Mouse (Mus musculus) intestine, embryonic 16.5 days (tissue): ENCODE data around the gene Snai1. TPM values are rescaled to one million over a fixed set of nuclear protein-coding genes. Genes with fewer than 3 reads are reported as not detected.

Experiments
- ATAC-seq: fragments of 200-750 bp; cut with Nextera tagmentation; 2 replicates; pipeline ENCODE4 v1.8.0; 2017; ENCODE audit warnings: moderate TSS enrichment, moderate library complexity
- H3K27ac ChIP-seq: fragments of 300-500 bp; sonication (generic); 2 replicates; pipeline ENCODE4 v1.5.1; 2014; ENCODE audit warnings: mild to moderate bottlenecking, low read length
- H3K27me3 ChIP-seq: fragments of 300-500 bp; sonication (generic); replicated peaks from 2 replicates; pipeline ENCODE4 v1.6.1; 2014; ENCODE audit warnings: low read length, control low read depth, mixed read lengths; ENCODE audit not compliant: control insufficient read depth, insufficient read depth
- H3K36me3 ChIP-seq: fragments of 300-500 bp; sonication (generic); 2 replicates; pipeline ENCODE4 v1.6.1; 2014; ENCODE audit warnings: low read length, control low read depth; ENCODE audit not compliant: control insufficient read depth, insufficient read depth
- H3K4me1 ChIP-seq: fragments of 300-500 bp; sonication (generic); 2 replicates; pipeline ENCODE4 v1.6.1; 2014; ENCODE audit warnings: low read length, control low read depth, mixed read lengths; ENCODE audit not compliant: control insufficient read depth, insufficient read depth
- H3K4me2 ChIP-seq: fragments of 300-500 bp; sonication (generic); 2 replicates; pipeline ENCODE4 v1.6.1; 2014; ENCODE audit warnings: low read depth, low read length, control low read depth
- H3K4me3 ChIP-seq: fragments of 300-500 bp; sonication (generic); 2 replicates; pipeline ENCODE4 v1.5.1; 2014; ENCODE audit warnings: mild to moderate bottlenecking, low read length
- H3K9ac ChIP-seq: fragments of 300-500 bp; sonication (generic); 2 replicates; pipeline ENCODE4 v1.6.1; 2014; ENCODE audit warnings: low read depth, low read length
- H3K9me3 ChIP-seq: fragments of 300-500 bp; sonication (generic); 2 replicates; pipeline ENCODE4 v1.6.1; 2016; ENCODE audit warnings: low read length, control low read depth; ENCODE audit not compliant: control insufficient read depth
- WGBS: fragments of 180-500 bp; shearing (Covaris S2); extraction: QIAGEN DNeasy Blood & Tissue Kit; methylation state at CpG from one replicate; pipeline ENCODE4 v1.1.7; 2014; 5-methylcytosine and 5-hydroxymethylcytosine counted together
- polyA plus RNA-seq: library from polyadenylated mRNA; unstranded; fragments of >200 nt; fragmentation: Nextera tagmentation; extraction: Ambion mirVana; gene quantifications from 2 replicates; pipeline ENCODE4 v1.2.1, GENCODE M21; 2015

Snai1 gene
- polyA plus RNA-seq, 1 experiment from 2014 or later: 15.6 TPM

DNA sequence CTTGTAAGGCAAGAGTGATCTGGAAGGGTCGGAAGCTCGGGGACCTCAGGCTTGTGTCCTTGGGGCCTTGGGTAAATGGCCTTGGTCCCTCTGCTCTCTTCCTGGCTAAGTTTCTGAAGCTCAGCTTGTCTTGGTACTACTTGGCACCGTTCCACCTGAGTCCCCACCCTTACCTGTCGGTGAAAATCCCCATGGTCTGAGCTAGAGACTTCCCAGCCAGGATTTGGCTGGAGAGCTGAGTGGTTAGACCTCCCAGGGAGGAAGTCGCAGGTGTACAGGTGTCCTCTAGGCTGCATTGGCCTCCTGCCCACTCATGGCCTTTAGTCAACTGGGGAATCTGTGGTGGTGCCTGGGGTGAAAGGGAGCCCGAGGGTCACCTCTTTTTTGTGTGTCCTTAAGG lies 32.8 kb downstream of the Snai1 start:
- Histone ChIP-seq H3K4me1 (peaks cover 2% of the 10 kb centered on the region; the same call in 1 of the 2 replicates), H3K4me2 (no peak overlapping the region), H3K9me3 (no peaks in the 10 kb centered on the region), H3K27me3 (no peaks in the 10 kb centered on the region), H3K36me3 (no peaks in the 10 kb centered on the region), H3K9ac (no peak overlapping the region), H3K4me3 (no peak overlapping the region), H3K27ac (peak overlapping the region; percentile 69)
- WGBS: 86% methylated on average over 6 of the region's 6 CpGs
- ATAC-seq: no peak

DNA sequence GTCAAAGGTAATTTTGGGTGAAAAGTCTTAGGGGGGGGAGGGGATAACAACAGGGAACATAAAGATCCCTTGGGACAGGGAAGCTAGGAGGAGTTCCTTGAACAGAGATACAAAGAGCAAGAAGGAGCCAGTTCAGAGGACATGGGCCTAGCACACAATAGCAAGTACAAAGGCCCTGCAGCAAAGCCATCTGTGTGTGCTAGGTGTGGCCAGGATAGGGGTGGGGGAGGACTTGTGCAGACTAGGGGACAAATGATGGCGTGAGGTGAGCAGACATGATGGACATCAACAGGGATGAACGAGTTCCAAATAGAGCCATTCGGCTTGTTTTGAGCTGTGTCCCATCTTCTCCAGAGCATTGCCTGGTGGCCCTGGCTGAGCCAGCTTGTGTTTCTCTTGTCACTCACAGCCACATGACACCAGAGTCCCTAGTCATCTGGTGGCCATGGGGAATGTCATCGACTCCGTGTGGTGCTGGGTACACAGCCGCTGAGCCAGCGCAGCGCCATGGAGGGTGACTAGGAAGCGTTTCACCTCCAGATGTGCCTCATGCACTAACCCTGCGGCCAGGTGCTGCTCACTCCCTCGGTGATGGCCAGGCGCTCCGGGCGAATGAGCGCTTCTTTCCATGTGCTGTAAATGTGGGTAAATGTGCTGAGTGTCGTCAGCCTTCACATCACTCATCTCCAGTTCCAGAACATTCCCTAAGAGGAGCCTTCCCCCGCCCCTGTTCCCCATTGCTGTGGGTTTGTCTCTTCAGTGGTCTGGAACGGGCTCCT lies 33.6 kb downstream of the Snai1 start:
- Histone ChIP-seq H3K4me2 (no peak overlapping the region), H3K4me1 (no peaks in the 10 kb centered on the region; the same call in 1 of the 2 replicates), H3K27ac (no peak overlapping the region), H3K9me3 (no peaks in the 10 kb centered on the region), H3K4me3 (no peak overlapping the region), H3K27me3 (no peaks in the 10 kb centered on the region), H3K36me3 (no peaks in the 10 kb centered on the region), H3K9ac (no peak overlapping the region)
- 85% methylated on average over 18 of the region's 18 CpGs for WGBS
- ATAC-seq: no peak

DNA sequence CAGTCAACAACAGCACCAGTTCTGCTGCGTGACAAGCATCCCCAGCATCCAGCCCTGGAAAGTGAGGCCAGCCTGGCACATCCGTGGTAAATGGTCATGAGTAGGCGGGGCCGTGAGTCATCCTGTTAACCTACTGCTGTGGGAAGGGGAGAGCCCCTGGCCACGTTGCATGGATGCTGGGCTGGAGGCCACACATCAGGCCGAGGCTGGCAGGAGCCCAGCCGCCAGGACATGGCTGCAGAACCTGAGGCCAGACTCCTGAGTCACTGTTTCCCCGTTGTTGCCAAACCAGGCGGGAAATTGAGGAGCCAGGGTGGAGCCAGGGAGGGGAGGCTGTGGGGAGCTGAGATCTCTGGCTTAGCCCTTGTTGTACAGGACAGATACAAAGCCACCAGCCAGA lies 36.8 kb downstream of the Snai1 start:
- ATAC-seq: no peak
- H3K4me2 ChIP-seq: no peak overlapping the region
- no peak overlapping the region for H3K27ac ChIP-seq
- H3K9ac ChIP-seq: no peak overlapping the region
- H3K36me3 ChIP-seq: no peaks in the 10 kb centered on the region
- 58% methylated on average over 9 of the region's 9 CpGs for WGBS
- H3K4me1 ChIP-seq: peaks cover 5% of the 10 kb centered on the region
- H3K9me3 ChIP-seq: no peaks in the 10 kb centered on the region
- no peak overlapping the region for H3K4me3 ChIP-seq
- H3K27me3 ChIP-seq: no peaks in the 10 kb centered on the region

DNA sequence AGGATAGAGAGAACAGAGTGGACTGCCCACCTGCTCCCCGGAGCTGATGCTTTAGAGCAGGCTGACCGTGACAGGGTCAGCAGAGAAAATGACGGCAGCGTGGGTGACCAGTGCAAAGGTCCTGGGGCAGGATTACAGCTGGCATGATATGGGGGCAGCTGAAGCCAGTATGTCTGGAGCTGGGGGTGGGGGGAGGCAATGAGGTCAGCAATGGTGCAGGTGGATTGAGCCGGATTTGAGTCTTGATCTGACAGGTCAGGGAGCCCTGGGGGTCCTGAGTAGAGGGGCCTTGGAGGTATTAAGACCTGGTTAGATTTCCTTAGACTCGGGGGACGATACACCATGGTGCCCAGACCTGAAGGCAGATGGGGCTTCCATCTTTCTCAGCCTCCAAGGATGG lies 37.6 kb downstream of the Snai1 start:
- Histone ChIP-seq H3K9me3 (no peaks in the 10 kb centered on the region), H3K4me1 (peaks cover 5% of the 10 kb centered on the region), H3K9ac (no peak overlapping the region), H3K4me3 (no peak overlapping the region), H3K27ac (no peak overlapping the region), H3K36me3 (no peaks in the 10 kb centered on the region), H3K27me3 (no peaks in the 10 kb centered on the region), H3K4me2 (no peak overlapping the region)
- 83% methylated on average over 7 of the region's 7 CpGs for WGBS
- no peak for ATAC-seq

DNA sequence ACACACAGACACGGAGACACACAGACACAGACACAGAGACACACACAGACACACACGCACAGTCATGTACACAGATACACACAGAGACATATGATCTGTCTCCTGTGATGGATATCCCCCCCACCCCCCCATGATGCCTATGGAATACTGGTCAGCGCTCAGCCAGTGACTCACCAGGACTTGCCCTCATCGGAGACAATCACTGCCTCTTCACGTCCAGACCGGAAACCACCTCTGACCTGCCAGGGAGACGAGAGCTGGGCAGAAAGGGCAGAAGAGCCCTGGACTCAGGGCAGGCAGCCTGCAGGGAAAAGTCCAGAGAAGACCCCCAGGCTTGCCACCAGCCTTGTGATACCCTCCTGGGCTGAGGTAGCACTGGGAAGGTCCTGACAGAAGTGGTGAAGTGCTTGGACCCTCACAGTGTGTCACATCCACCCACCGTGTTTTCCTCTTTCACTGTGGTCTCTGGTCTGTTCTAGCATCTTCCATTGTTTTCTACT lies 38.2 kb downstream of the Snai1 start:
- WGBS: 86% methylated on average over 8 of the region's 8 CpGs
- Histone ChIP-seq H3K36me3 (no peaks in the 10 kb centered on the region), H3K4me1 (peaks cover 5% of the 10 kb centered on the region; the same call in 1 of the 2 replicates), H3K27me3 (no peaks in the 10 kb centered on the region), H3K9ac (no peak overlapping the region), H3K9me3 (no peaks in the 10 kb centered on the region), H3K4me2 (no peak overlapping the region), H3K27ac (no peak overlapping the region), H3K4me3 (no peak overlapping the region)
- no peak for ATAC-seq

DNA sequence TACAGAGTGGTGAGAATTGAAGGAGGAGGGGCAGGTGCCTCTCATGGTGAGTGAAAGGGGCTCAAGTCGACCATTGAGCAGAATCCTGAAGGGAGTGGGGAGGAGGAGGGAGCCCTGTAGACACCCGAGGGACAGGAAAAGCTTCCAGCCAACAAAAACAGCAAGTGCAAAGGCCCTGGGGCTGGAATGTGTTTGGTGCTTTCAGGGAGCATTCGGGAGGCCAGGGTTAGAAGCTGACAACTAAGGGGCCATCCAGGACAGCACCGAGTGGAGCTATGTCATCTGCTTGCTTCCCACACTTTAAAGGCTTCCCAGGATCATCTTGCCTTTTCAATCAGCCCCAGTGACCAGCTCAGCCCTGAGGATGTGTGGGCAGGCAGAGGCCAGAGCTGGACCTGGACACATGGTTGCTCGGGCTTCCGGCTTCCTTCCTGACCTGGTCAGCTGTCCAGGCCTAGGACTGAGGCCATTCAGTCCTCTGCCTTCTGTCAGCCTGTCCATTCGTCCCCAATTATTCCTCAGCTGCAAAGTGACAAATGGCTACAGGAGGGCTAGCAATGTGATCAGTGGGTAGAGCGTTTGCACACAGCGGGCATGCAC lies 39.3 kb downstream of the Snai1 start:
- H3K4me3 ChIP-seq: no peak overlapping the region
- no peak overlapping the region for H3K4me2 ChIP-seq
- peaks cover 5% of the 10 kb centered on the region; the same call in 1 of the 2 replicates for H3K4me1 ChIP-seq
- no peak overlapping the region for H3K9ac ChIP-seq
- H3K27ac ChIP-seq: no peak overlapping the region
- H3K27me3 ChIP-seq: no peaks in the 10 kb centered on the region
- ATAC-seq: no peak
- no peaks in the 10 kb centered on the region for H3K9me3 ChIP-seq
- H3K36me3 ChIP-seq: no peaks in the 10 kb centered on the region
- 65% methylated on average over 9 of the region's 9 CpGs for WGBS

DNA sequence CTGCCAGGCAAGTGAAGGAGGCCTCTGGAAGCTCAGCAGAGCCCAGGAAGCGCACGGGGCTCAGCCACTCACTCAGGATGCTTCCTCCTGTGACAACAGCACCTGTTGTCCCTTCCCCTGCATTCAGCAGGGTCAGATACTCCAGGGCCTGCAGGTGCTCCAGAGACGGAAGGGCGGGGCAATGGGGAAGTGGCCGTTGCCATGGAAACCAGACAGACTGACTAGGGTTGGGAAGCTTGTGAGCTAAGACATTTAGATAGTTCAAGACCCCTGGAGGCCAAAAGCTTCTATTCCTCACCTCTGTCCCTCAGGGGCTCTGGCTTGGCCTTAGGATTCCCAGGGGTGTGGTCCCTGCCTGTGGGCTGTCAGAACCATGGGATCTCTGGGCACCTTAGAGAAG lies 40.5 kb downstream of the Snai1 start:
- Histone ChIP-seq H3K4me2 (no peak overlapping the region), H3K27me3 (no peaks in the 10 kb centered on the region), H3K4me3 (no peak overlapping the region), H3K4me1 (peaks cover 14% of the 10 kb centered on the region), H3K27ac (no peak overlapping the region), H3K9ac (no peak overlapping the region), H3K9me3 (no peaks in the 10 kb centered on the region), H3K36me3 (no peaks in the 10 kb centered on the region)
- ATAC-seq: peak; percentile 33; the same call in 1 of the 2 replicates
- 38% methylated on average over 5 of the region's 5 CpGs for WGBS

DNA sequence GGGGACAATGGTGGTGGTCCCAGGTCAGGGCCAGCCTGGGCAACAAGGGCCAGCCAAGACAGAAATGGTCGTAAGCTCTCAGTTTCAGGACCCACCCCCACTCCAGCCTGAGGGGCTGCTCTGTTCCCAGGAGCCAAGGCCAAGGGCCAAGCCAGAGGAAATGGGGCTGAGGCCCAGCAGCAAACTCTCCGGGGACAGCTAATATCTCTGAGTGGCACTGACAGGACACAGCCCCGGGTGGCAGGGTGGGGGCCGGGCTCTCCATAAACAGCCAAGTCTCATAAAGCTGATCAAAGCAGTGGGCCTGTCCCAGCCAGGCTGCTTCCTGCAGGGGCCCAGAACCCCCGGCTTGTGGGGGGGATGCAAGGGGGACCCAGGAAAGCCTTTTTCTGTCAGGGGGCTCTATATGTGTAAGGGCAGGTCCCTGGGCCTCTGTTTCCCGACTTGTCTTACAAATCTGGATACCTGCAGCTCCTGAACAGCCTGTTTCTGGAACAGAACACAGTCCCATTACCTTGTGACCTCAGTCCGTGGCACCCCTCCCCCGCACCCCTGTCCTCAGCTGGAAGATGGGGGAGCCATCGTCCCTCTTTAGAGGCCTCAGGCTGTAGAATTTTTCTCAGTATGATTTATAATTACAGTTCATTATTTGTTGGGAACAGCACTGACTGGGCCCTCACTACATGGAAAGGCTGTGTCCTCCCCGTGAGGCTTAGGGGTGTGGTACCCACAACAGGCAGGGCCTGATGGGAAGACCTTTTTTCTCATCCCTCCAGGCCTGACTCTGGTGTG lies 45.4 kb downstream of the Snai1 start:
- H3K9me3 ChIP-seq: no peaks in the 10 kb centered on the region
- no peaks in the 10 kb centered on the region for H3K36me3 ChIP-seq
- no peaks in the 10 kb centered on the region for H3K27me3 ChIP-seq
- no peak overlapping the region for H3K4me3 ChIP-seq
- H3K27ac ChIP-seq: peak overlapping the region; percentile 53
- peak overlapping the region; percentile 23 for H3K9ac ChIP-seq
- ATAC-seq: peak; percentile 21; the same call in 1 of the 2 replicates
- no peak overlapping the region for H3K4me2 ChIP-seq
- peaks cover 36% of the 10 kb centered on the region for H3K4me1 ChIP-seq
- 33% methylated on average over 10 of the region's 10 CpGs for WGBS

DNA sequence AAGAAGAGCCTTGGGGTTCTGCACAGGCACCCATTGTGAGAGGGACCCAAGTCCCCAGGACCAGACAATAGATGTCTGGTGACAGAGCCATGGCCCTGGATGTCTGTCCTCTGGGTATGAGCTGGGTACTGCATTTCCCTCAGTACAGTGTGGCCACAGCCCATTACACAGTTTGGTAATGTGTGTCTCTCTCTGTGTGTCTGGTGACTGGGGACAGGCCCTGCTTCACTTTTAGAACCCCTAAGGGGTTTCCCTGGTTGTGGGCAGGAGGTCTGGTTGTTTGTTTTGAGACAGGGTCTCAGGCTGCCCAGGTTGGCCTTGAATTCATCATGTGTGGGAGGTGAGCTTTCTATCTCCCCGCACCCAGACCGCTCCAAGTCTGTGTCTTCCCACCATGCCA lies 47.3 kb downstream of the Snai1 start:
- Histone ChIP-seq H3K9me3 (no peaks in the 10 kb centered on the region), H3K27ac (no peak overlapping the region), H3K9ac (no peak overlapping the region), H3K36me3 (no peaks in the 10 kb centered on the region), H3K4me3 (no peak overlapping the region), H3K27me3 (no peaks in the 10 kb centered on the region), H3K4me2 (no peak overlapping the region), H3K4me1 (peaks cover 32% of the 10 kb centered on the region)
- no peak for ATAC-seq
- 75% methylated on average over 2 of the region's 2 CpGs for WGBS
